Mouse (Mus musculus) gastrocnemius, postnatal 4 days (tissue): ENCODE results near the gene Wfikkn1. TPM values are rescaled to one million over a fixed set of nuclear protein-coding genes. Genes with fewer than 3 reads are reported as not detected.
"Not testable (repeated sequence)": the region's sequence is repeated elsewhere in the genome, so short reads cannot be mapped to it uniquely, and the experiment has no call there.

Experiments
- DNase-seq, 2 experiments: peaks; one replicate each; pipeline ENCODE4 v3.0.0; 2021 to 2022; ENCODE audit warnings: low spot score in 2 of 2, mixed read lengths in 2 of 2
- total RNA-seq, 2 experiments: library from RNA; stranded (reverse); gene quantifications; 2 replicates each; pipeline ENCODE4 v1.2.3; 2021

Wfikkn1 gene
- total RNA-seq, 2 experiments from 2014 or later: 0.88 to 1.4 TPM

DNA sequence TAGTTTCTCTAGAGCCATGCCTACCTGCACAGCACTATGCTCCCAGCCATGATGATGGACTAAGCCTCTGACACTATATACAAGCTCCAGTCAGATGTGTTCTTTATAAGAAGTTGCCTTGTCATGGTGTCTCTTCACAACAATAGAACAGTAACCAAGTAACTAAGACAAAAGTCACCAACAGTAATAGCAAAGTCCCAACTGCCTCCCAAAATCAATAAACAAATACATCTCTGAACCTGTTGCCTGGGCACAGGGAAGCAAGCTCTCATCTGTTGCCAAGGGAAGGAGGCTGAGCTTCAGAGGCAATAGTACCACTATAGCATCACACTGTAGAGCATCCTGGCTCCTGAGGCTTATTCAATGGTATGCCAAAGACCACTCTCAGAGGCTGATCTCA is 6.1 kb upstream of the Wfikkn1 start:
- DNase-seq: no peak

DNA sequence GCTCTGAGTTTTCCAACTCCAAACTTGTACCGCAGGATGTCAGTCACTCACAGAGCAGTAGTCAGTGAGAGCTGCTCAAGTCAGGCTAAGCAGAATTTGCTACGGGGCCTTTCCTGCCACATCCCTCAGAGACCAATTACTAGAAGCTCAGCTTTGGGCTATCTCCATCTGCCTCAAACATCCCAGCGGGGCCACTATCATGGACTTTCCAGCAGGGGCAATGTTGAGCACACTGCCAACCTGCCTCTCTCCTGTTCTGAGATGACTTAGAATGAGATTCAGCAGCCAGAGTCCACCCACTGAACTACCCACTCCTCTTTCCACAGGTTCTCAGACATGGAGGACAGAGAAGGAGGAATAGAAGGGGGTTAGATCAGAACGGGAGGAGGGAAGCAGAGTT is 5.0 kb upstream of the Wfikkn1 start:
- DNase-seq: no peak

DNA sequence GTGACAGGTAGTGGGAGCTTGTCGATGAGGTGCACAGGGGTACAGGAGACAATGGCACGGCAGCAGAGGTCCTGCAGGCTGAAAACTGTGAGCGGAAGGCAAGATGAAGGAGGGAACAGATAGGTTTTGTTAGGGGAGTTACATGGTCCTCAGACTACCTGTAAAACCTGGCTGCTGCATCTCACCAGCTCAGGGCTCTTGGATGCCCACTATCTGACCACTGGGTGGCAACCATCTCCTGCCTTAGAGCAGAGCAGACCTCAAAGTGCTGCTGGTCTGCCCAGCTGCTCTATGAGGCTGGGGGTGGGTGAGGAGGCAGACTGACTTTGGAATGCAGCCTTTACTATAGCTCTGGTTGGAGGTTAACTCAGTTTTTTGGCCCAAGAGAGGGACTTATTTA is 3.2 kb upstream of the Wfikkn1 start:
- DNase-seq: no peak

DNA sequence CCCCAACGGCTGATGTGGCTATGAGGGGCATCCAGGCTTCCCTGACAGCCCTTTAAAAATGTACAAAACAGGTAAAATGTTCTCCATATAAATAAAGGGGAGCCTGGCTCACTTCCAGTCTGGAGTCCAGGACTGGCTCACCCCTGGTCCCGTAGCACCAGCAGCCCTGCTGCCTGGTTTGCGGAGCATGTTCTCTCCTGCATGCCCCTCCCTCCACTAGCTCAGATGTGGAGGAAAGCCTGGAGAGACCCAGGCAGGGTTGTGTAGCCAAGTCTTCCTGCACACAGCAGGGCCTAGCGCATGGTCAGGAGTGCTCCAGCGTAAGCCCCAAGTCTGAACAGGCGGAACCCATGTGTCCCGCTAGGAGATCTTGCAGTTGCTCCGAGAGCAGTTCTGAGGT is 2.6 kb upstream of the Wfikkn1 start:
- no peak for DNase-seq

DNA sequence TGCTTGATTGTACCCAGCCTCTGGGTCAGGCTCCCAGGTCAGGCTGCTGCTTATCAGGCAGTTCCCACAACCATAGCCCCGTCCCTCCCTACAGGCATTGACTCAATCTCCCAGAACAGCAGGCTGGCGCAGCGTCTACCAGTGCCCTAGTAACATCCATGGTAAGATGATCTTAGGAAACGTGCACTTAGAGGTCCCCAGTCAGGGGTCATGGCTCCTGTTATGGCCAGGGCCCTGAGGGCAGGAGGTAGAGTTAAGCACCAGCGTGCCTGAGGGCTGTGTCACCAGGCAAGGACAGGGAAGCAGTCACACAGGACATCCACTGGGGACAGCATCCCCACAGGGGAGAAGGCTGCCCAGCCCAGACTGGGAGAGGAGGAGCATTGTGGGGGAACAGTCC is 1.6 kb upstream of the Wfikkn1 start:
- no peak for DNase-seq

DNA sequence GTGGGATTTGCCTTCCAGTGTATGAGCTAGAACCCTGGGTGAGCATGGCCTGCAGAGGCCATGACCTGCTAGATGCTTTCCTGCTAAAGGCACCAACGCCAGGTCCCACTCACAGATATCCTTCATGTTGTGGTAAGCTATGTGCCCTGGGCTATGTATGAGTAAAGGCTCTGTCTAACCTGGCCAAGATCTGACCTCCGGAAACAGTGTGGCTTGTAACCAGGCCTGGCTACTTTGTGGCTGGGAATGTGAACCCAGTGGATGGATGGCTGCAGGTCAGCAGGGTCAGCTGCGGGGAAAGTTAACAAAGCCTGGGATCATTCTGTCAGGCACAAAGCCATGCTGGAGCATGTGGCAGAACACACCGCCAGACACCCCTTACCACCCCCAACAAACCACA is 1.0 kb upstream of the Wfikkn1 start:
- no peak for DNase-seq

DNA sequence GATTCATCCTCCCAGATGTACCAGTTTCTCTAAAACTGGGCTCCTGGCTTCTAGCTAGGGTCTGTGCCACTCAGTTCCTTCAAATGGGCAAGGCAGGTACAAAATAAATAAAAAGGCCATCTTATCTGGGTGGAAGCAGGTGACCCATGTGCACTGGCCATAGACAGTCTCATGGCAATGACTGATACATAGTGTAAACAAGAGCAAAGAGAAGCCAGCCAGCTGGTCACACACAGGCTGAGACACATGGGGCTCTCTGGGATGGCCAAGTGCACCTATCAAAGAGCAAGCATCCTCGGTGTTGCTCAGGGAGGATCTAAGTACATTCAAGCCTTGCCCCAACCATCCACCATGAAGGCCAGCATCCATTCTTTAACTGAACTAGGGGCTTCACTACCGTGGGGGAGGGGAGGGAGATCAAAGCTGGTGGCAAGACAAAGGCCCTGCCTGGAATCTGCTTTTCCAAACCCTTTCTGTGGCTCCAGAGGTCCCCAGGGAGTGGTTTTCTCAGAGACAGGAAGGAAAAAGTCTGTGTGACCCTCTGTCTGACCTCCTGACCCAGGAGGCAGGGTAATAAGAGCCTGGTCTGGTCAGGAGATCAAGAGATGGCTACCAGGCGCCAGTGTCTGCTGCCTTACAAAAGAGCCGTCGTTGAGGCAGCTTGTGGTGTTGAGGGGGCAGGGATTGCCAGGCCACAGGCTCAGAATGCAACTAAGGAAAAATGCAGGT is 419 bp upstream of the Wfikkn1 start:
- no peak for DNase-seq

DNA sequence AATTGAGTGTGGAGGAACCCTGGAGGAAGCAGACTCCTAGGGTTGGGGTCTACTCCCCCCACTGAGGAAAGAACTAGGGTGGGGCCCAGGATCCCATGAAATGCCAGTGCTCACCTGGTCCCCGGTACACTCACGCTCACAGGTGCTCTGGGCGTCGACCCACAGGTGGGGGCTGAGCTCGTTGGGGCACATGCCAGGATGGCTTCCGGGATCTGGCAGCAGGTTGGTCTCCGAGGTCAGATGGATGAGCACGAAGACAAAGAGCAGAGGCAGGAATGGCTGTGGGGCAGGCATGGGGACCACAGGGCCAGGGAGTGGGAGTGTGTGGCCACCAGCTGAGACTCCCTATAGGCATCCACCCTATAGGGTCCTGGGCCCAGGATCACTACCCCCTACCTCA is 908 bp downstream of the Wfikkn1 start:
- no peak for DNase-seq

DNA sequence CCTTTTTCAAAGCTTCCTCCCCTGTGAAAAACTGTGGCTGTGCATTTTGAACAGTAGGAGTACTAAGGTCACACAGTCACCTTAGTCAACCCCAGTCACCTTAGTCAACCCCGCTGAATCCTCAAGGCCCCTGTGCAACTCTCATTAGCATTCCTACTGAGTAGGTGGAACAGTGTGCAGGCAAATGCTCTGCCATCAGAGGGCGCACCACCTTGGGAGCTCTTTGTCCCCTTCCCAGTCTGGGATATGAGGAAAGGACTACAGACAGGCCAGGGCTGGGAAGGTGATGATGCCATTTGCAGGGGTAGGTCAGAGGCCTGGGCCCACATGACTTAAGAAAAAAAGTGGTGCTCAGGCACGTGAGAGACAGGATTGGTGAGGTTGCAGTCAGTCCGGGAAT is 1.4 kb downstream of the Wfikkn1 start:
- DNase-seq: no peak

DNA sequence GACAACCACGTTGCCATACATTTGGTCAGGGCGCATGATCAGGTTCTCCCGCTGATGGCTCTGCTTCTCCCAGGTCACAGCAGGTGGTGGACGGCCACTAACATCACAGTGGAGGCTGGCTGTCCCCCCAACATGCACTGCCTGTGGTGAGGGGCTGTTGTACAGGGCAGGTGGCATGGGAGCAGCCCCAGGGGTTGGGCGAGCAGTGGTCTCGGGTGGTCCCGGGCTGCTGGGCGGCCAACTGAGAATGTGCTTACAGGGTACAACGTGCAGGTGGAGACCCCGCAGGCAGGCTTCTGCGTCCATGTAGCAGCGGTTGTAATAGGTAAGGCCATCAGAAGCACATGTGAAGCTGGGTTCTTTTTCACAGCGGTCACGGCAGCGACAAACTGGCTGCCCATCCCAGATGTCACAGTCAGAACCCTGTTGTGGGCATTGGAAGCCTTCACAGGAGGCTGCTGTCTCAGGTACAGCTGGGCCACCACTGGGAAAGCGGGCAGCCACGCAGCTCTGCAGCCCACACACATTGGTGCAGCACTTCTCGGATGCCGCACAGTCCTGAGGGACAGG is 2.0 kb downstream of the Wfikkn1 start:
- no peak for DNase-seq

DNA sequence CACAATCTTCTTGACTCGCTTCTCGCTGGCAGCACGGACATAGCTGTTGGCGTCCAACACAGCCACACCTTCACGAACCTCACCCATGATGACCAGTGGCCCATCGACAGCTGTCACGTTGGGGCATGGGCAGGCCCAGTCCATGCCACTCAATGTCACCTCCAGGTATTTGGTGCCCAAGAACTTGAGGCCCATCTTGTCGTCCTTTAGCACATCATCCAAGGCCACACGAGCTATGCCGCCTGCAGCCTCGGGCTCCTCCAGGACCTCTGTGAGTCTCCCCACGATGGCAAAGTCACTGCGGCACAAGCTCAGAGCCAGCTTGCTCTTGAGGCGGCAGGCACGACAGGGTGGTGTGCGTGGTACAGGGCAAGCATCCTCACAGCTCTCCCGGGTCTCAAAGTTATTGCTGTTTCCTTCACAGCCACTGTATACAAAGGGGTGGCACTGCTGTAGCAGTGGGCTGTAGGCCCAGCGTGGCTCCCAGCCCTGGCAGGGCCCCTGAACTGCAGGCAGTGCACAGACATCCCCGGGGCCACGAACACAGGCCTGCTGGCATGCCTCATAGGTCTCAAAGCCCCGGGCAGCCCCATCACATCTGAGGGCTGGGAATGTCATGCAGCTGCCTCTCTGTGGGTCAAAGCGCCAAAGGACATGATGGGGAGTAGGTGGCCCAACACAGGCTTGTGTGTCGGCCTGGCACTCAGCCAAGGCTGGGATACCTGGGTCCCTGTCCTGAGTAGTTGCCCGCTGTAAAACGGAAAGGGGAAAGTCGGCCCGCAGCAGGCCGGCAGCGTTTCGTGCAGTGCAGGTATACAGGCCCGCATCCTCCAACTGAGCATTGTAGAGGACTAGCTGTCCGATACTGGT is 2.7 kb downstream of the Wfikkn1 start:
- no peak for DNase-seq

DNA sequence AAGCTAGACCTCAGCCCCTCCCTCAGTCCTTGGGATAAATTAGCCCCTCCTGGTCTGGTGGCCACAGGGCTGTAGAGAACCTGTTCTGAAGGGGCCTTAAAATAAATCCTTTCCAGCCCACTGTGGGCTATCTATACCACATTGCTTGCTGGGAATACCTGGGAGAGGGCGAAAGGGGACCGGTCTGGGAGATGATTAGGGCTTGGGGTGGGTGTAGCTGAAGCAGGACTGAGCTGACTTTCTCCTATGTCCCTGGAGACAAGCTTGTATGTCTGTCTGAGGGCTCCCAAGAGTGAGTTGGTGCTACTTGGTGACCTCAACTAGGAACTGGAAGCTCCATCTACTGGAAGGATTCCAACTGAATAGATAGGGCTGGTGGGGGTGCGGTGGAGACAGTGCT is 3.6 kb downstream of the Wfikkn1 start:
- no peak for DNase-seq

DNA sequence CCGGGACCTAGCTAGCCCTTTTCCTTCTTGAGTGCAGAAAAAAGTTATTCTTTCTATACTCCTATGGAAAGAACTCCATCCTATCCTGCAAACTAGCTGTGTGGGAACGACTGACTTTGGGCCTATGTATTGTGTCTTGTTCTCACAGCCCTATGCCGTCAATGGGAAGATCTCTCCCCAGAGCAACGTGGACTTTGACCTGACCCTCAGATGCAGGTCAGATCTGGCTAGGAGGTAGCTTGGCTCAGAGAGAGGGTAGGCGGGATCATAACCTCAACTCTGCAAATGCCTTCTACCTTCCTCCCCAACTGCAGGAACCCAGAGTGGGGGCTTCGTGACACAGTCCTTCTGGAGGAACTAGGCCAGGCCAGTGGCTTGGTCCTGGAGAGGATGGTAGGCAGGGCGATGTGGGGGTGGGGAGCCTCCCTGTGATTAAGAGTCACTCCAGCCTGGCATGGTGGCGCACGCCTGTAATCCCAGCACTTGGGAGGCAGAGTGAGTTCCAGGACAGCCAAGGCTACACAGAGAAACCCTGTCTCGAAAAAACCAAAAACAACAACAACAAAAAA is 4.2 kb downstream of the Wfikkn1 start:
- no peak for DNase-seq

DNA sequence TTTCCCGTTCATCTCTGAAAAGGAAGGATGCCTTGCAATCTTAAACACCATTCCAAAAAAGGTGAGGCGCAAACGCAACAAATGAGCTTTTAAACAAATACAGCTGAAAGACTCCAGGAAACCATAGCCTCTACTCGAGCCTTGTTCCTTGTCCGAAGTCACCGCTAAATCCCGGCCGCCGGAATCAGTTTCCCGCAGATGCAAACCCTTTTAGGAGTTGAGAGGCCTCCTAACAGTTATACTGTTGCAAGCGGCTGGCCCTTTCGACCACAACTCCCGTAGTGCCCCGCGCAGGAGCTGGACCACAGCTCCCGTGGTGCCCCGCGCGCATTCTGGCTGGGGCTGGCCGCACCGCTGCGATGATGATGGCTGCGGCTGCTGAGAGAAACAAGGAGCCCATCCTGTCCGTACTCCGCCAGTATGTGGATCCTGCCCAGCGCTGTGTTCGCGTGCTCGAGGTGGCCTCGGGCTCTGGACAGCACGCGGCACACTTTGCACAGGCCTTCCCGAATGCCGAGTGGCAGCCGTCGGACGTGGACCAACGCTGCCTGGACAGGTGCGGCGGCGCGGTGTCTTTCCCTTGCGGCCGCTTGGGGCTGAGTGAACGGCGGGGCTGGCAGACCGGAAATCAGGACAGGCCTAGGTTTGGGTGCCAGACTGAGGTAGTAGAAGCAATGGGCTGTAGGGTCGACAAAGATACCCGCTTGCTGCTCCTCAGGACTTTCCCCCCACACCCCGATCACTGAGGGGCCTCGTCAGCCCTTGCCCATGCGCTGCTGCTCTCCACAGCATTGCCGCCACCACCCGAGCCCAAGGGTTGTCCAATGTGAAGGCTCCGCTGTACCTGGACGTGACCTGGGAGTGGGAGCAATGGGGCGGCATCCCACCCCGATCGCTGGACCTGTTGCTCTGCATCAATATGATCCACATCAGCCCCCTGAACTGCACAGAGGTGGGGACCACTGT is 5.2 kb downstream of the Wfikkn1 start:
- peak; percentile 79 to 89 for DNase-seq

DNA sequence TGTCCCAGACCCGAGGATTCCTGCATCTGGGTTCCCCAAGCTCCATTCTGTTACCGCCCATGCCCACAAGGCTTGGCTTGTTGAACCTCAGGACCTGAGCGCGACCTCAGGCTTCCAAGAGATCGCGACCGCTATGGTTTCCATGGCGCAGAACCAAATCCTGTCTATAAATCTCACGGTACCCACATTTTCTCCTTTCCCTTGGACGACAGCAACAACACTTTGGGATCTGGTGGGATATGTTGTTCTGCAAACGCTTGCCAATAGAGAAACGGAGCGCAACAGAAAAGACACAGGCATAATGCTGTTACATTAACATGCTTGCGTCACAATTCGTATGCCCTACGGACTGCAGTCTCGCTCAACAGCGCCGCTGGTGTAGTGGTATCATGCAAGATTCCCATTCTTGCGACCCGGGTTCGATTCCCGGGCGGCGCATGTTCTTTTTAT is 5.9 kb downstream of the Wfikkn1 start, which contains the start of gene Mettl26:
Gene Mettl26, plus strand, starts transcription at position 354 of the 450 bp plus-strand sequence.
- peak; percentile 78 to 87 for DNase-seq

DNA sequence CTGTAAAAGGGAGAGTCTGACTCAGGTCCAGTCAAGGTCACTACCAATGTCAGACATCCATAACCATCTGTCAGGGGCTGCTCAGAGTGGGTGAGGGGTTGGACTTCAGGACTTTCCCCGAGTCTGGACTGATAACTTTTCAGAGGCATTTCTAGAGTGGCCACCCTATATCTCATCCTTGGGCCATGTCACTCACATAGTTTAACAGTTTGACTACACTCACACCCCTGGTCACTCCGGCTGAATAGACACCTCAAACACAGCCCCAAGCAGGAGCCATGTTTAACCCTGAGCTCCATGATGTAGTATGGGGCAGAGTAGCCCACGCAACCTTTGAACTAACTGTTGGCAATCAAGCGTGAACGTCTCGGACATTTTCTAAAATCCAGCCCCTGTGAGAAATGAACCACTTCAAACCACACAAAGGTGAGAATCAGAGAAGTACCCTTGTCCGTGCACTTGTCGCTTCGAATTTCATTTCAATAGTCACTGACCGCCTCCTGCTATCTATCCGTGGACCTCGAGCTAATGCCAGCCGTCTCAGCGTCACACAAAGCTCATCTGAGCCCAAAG is 6.4 kb downstream of the Wfikkn1 start:
- DNase-seq: peak in 1 of 2 experiments; percentile 7

DNA sequence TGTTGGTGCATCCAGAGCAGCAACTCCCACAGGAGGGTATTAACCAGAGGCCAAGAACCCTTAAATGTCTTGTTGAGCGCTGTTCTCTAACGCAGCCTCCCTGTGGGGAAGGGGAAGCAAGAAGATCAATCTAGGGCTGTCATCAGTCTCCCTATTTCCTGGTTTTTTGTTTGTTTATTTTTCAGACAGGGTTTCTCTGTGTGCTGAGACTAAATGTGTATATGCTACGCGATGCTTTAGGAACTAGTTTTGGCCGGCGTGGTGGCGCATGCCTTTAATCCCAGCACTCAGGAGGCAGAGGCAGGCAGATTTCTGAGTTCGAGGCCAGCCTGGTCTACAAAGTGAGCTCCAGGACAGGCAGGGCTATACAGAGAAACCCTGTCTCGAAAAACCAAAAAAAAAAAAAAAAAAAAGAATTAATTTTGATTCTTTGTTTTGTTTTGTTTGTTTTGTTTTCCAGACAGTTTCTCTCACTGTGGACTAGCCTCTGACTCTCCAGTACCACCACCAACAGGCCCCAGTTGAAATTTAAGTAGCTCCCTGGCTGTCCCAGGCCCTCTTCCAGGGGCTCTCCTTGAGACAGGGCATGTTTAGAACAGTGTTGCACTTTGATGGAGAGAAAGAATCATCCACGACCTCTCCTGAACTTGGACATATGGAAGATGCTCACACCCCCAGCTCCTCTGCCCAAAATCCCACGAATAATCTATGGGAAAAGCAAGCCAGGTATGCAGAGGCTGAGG is 7.1 kb downstream of the Wfikkn1 start:
- DNase-seq: no peak

DNA sequence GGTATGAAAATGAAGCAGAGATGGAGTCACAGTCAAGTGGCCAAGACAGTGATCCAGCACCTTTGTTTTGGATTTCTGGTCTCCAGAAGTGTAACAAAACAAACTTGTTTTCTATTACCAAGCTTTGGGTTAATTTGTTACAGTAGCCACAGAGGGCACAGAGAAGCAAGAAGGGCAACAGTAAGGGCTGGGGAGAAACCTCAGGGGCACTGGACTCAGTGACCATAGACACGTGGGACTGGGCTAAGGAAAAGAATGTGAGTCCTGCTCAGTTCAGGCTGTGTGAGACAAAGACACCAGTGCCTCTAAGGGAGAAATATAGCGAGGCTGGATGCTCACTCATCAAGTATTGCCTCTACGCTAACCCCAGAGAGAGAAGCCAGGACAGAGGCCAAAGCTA is 8.0 kb downstream of the Wfikkn1 start:
- DNase-seq: no peak

DNA sequence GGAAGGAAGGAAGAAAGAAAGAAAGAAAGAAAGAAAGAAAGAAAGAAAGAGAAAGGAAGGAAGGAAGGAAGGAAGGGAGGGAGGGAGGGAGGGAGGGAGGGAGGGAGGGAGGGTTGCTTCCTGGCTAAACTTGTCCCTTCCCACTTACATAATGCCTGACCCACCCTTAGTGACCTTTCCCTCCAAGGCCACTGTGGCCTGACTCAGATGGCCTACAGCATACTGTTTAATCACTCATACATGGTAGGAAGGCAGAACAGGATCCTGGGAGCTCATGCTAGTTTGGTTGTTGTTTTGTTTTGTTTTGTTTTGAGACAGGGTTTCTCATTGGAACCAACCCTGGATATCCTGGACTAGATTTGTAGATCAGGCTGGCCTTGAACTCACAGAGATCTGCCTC is 9.1 kb downstream of the Wfikkn1 start:
- not testable (repeated sequence) for DNase-seq
